Mouse (Mus musculus) liver, embryonic 12.5 days (tissue): ENCODE measurements around the gene Pmvk. TPM values are rescaled to one million over a fixed set of nuclear protein-coding genes. Genes with fewer than 3 reads are reported as not detected.
"Not testable (repeated sequence)": the region's sequence is repeated elsewhere in the genome, so short reads cannot be mapped to it uniquely, and the experiment has no call there.

ENCODE experiments used
- ATAC-seq: fragments of 200-750 bp; cut with Nextera tagmentation; 2 replicates; pipeline ENCODE4 v1.8.0; 2017; ENCODE audit warnings: moderate number of reproducible peaks, mild to moderate bottlenecking, moderate library complexity
- H3K27ac ChIP-seq: fragments of 300-500 bp; sonication (generic); 2 replicates; pipeline ENCODE4 v1.5.1; 2016; ENCODE audit warnings: mild to moderate bottlenecking
- H3K27me3 ChIP-seq: fragments of 300-500 bp; sonication (generic); replicated peaks from 2 replicates; pipeline ENCODE4 v1.6.1; 2016; ENCODE audit warnings: mild to moderate bottlenecking, moderate library complexity
- H3K36me3 ChIP-seq: fragments of 300-500 bp; sonication (generic); 2 replicates; pipeline ENCODE4 v1.6.1; 2016; ENCODE audit warnings: mild to moderate bottlenecking, moderate library complexity
- H3K4me1 ChIP-seq: fragments of 300-500 bp; sonication (generic); 2 replicates; pipeline ENCODE4 v1.6.1; 2016
- H3K4me2 ChIP-seq: fragments of 300-500 bp; sonication (generic); 2 replicates; pipeline ENCODE4 v1.6.1; 2016; ENCODE audit warnings: mild to moderate bottlenecking, moderate library complexity
- H3K4me3 ChIP-seq: fragments of 300-500 bp; sonication (generic); 2 replicates; pipeline ENCODE4 v1.5.1; 2016; ENCODE audit warnings: mild to moderate bottlenecking, moderate library complexity
- H3K9ac ChIP-seq: fragments of 300-500 bp; sonication (generic); 2 replicates; pipeline ENCODE4 v1.6.1; 2016; ENCODE audit warnings: mild to moderate bottlenecking, moderate library complexity
- H3K9me3 ChIP-seq: fragments of 300-500 bp; sonication (generic); replicated peaks from 2 replicates; pipeline ENCODE4 v1.6.1; 2016; ENCODE audit warnings: mild to moderate bottlenecking, moderate library complexity
- WGBS: fragments of 180-500 bp; shearing (Covaris S2); methylation state at CpG from one replicate; pipeline ENCODE4 v1.1.7; 2016; ENCODE audit not compliant: insufficient replicate concordance; 5-methylcytosine and 5-hydroxymethylcytosine counted together
- polyA plus RNA-seq: library from polyadenylated mRNA; unstranded; fragments of >200 nt; fragmentation: Nextera tagmentation; extraction: Ambion mirVana; gene quantifications from 2 replicates; pipeline ENCODE4 v1.2.1, GENCODE M21; 2016

Gene Pmvk
- polyA plus RNA-seq, 1 experiment from 2014 or later: 39.1 TPM

- H3K9ac ChIP-seq: peak overlapping the region; percentile 78
- ATAC-seq: no peak
- peak overlapping the region; percentile 94 for H3K27ac ChIP-seq
- 8% methylated on average over 9 of the region's 9 CpGs for WGBS
- H3K27me3 ChIP-seq: no peaks in the 10 kb centered on the region
- H3K9me3 ChIP-seq: 0 out of 2 replicates have a peak, but pooled peaks cover 4% of the 10 kb centered on the region
- H3K4me2 ChIP-seq: peak overlapping the region; percentile 97
- peaks cover 43% of the 10 kb centered on the region for H3K36me3 ChIP-seq
- H3K4me1 ChIP-seq: peaks cover 72% of the 10 kb centered on the region
- peak overlapping the region; percentile 75 for H3K4me3 ChIP-seq
These were observed 34.8 kb upstream of the Pmvk start for GRCm38 (mm10) chr3:89419571-89419970.

- H3K9me3 ChIP-seq: 0 out of 2 replicates have a peak, but pooled peaks cover under 1% of the 10 kb centered on the region
- peak overlapping the region; percentile 97 for H3K4me2 ChIP-seq
- no peak for ATAC-seq
- WGBS: 31% methylated on average over 3 of the region's 3 CpGs
- H3K4me1 ChIP-seq: peaks cover 76% of the 10 kb centered on the region
- H3K27ac ChIP-seq: peak overlapping the region; percentile 94
- H3K4me3 ChIP-seq: peak overlapping the region; percentile 75
- H3K9ac ChIP-seq: peak overlapping the region; percentile 78
- H3K36me3 ChIP-seq: peaks cover 43% of the 10 kb centered on the region
- no peaks in the 10 kb centered on the region for H3K27me3 ChIP-seq
These were observed 34.4 kb upstream of the Pmvk start for GRCm38 (mm10) chr3:89419981-89420380.

- Histone ChIP-seq H3K4me3 (peak overlapping the region; percentile 65), H3K36me3 (peaks cover 43% of the 10 kb centered on the region), H3K27ac (peak overlapping the region; percentile 89), H3K27me3 (no peaks in the 10 kb centered on the region), H3K4me2 (peak overlapping the region; percentile 97), H3K9me3 (no peaks in the 10 kb centered on the region), H3K4me1 (peaks cover 81% of the 10 kb centered on the region), H3K9ac (peak overlapping the region; percentile 81)
- no peak for ATAC-seq
- WGBS: 51% methylated on average over 2 of the region's 2 CpGs
These were observed 33.9 kb upstream of the Pmvk start for GRCm38 (mm10) chr3:89420421-89420820.

GRCm38 (mm10) chr3:89421002-89421774 is 33.2 kb upstream of the Pmvk start:
- Histone ChIP-seq H3K36me3 (peaks cover 43% of the 10 kb centered on the region), H3K4me1 (peaks cover 83% of the 10 kb centered on the region), H3K9ac (peak overlapping the region; percentile 81), H3K9me3 (no peaks in the 10 kb centered on the region), H3K27ac (peak overlapping the region; percentile 89), H3K4me2 (peak overlapping the region; percentile 97), H3K27me3 (no peaks in the 10 kb centered on the region), H3K4me3 (peak overlapping the region; percentile 65)
- ATAC-seq: peak; percentile 82
- 3% methylated on average over 11 of the region's 11 CpGs for WGBS

- peak overlapping the region; percentile 97 for H3K4me2 ChIP-seq
- peak overlapping the region; percentile 81 for H3K9ac ChIP-seq
- 20% methylated on average over 22 of the region's 22 CpGs for WGBS
- H3K4me3 ChIP-seq: peak overlapping the region; percentile 65
- no peaks in the 10 kb centered on the region for H3K9me3 ChIP-seq
- H3K27me3 ChIP-seq: no peaks in the 10 kb centered on the region
- H3K4me1 ChIP-seq: peaks cover 83% of the 10 kb centered on the region
- H3K36me3 ChIP-seq: peaks cover 43% of the 10 kb centered on the region
- peak overlapping the region; percentile 89 for H3K27ac ChIP-seq
- no peak for ATAC-seq
These were observed 32.4 kb upstream of the Pmvk start for GRCm38 (mm10) chr3:89421810-89422473.

- no peak for ATAC-seq
- WGBS: 53% methylated on average over 6 of the region's 6 CpGs
- H3K4me2 ChIP-seq: peak overlapping the region; percentile 97
- peaks cover 83% of the 10 kb centered on the region for H3K4me1 ChIP-seq
- peak overlapping the region; percentile 65 for H3K4me3 ChIP-seq
- peak overlapping the region; percentile 81 for H3K9ac ChIP-seq
- peaks cover 51% of the 10 kb centered on the region for H3K36me3 ChIP-seq
- no peaks in the 10 kb centered on the region for H3K27me3 ChIP-seq
- no peaks in the 10 kb centered on the region for H3K9me3 ChIP-seq
- H3K27ac ChIP-seq: peak overlapping the region; percentile 89
These were observed 31.7 kb upstream of the Pmvk start for GRCm38 (mm10) chr3:89422556-89423205.

- ATAC-seq: peak; percentile 52
- WGBS: 57% methylated on average over 5 of the region's 5 CpGs
- H3K9me3 ChIP-seq: no peaks in the 10 kb centered on the region
- H3K9ac ChIP-seq: peak overlapping the region; percentile 37; the same call in 1 of the 2 replicates
- H3K27me3 ChIP-seq: no peaks in the 10 kb centered on the region
- peaks cover 65% of the 10 kb centered on the region for H3K36me3 ChIP-seq
- H3K27ac ChIP-seq: peak overlapping the region; percentile 89
- H3K4me2 ChIP-seq: peak overlapping the region; percentile 97
- peaks cover 79% of the 10 kb centered on the region for H3K4me1 ChIP-seq
- H3K4me3 ChIP-seq: peak overlapping the region; percentile 42; the same call in 1 of the 2 replicates
These were observed 29.8 kb upstream of the Pmvk start for GRCm38 (mm10) chr3:89424416-89425140.

- peak overlapping the region; percentile 97 for H3K4me2 ChIP-seq
- H3K4me1 ChIP-seq: peaks cover 79% of the 10 kb centered on the region
- peaks cover 65% of the 10 kb centered on the region for H3K36me3 ChIP-seq
- 61% methylated on average over 5 of the region's 5 CpGs for WGBS
- peak overlapping the region; percentile 89 for H3K27ac ChIP-seq
- H3K9ac ChIP-seq: peak overlapping the region; percentile 65
- H3K27me3 ChIP-seq: no peaks in the 10 kb centered on the region
- H3K9me3 ChIP-seq: no peaks in the 10 kb centered on the region
- ATAC-seq: no peak
- H3K4me3 ChIP-seq: peak overlapping the region; percentile 42
These were observed 29.2 kb upstream of the Pmvk start for GRCm38 (mm10) chr3:89425141-89425525.

- peaks cover 76% of the 10 kb centered on the region for H3K4me1 ChIP-seq
- peak overlapping the region; percentile 42 for H3K4me3 ChIP-seq
- H3K9ac ChIP-seq: peak overlapping the region; percentile 65
- 0 out of 2 replicates have a peak, but pooled peaks have one; percentile 8 for ATAC-seq
- H3K9me3 ChIP-seq: no peaks in the 10 kb centered on the region
- WGBS: 22% methylated on average over 4 of the region's 4 CpGs
- H3K36me3 ChIP-seq: peaks cover 65% of the 10 kb centered on the region
- H3K27me3 ChIP-seq: no peaks in the 10 kb centered on the region
- peak overlapping the region; percentile 97 for H3K4me2 ChIP-seq
- peak overlapping the region; percentile 89 for H3K27ac ChIP-seq
These were observed 28.5 kb upstream of the Pmvk start for GRCm38 (mm10) chr3:89425876-89426275.

- H3K27ac ChIP-seq, H3K4me3 ChIP-seq, H3K9me3 ChIP-seq, H3K27me3 ChIP-seq, H3K4me2 ChIP-seq, H3K9ac ChIP-seq, ATAC-seq: not testable (repeated sequence)
- Histone ChIP-seq H3K4me1 (peaks cover 61% of the 10 kb centered on the region), H3K36me3 (peaks cover 75% of the 10 kb centered on the region)
- 90% methylated on average over 7 of the region's 7 CpGs for WGBS
These were observed 25.3 kb upstream of the Pmvk start for GRCm38 (mm10) chr3:89429021-89429420.
